Mouse (Mus musculus): Measurements from ENCODE around the gene Tmem168.

DNA sequence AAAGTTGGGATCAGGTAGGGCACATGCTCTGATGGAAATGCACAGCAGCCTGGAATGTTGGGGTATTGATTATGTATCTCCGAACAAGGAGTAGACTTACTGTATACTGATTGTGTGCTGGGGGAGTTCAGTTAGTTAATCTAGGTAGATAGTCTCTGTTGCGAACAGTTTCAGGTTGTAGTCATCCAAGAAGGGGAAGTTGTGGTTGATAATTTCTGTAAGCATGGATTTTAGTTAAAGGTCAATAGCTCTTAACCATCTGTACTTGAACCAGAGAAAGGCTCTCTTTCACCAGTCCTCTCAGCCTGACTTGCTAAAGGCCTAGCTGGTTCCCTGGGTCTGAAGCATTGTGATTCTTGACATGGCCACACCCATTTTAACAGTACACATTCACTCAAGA, 3.0 kb upstream of the Tmem168 start:
- TF ChIP-seq CTCF (IDR thresholded peaks at IDR 0.05; ENCODE audit: control insufficient read depth, insufficient read depth, insufficient replicate concordance, low read depth, low read length) (no peak), POLR2A (IDR thresholded peaks at IDR 0.05; ENCODE audit: control insufficient read depth, low read depth, low read length) (no peak)

Measured in testis, adult 2 months (tissue).